Mouse (Mus musculus): ENCODE data around the gene Afmid. TPM values are rescaled to one million over a fixed set of nuclear protein-coding genes. Genes with fewer than 3 reads are reported as not detected.

Gene Afmid
- polyA plus RNA-seq (2015; fragmentation: Nextera tagmentation; extraction: Ambion mirVana) = 4.2 and 5.4 TPM in 2 replicates

GRCm38 (mm10) chr11:117825333-117826101, at the start of gene Afmid, which contains the start of gene Tk1:
Afmid (plus strand) TSS chr11:117825924.
Tk1 (minus strand) TSS chr11:117826092.

GRCm38 (mm10) chr11:117781993-117782704, 43.6 kb upstream of the Afmid start, which contains the start of the genes Tmc8 and Tmc6:
Tmc8 (plus strand) TSS chr11:117782076.
Tmc6 (minus strand) TSS chr11:117782198.

GRCm38 (mm10) chr11:117797511-117798159, 28.1 kb upstream of the Afmid start, which contains the start of gene 6030468B19Rik:
6030468B19Rik (plus strand) TSS chr11:117797660.

GRCm38 (mm10) chr11:117809407-117810311, 16.1 kb upstream of the Afmid start, which contains the start of the genes Gm20708 and Syngr2:
Gm20708 (plus strand) TSS chr11:117809668.
Syngr2 (plus strand) TSS chr11:117809668.

GRCm38 (mm10) chr11:117848985-117849671, 23.4 kb downstream of the Afmid start, which contains the start of gene Birc5:
Birc5 (plus strand) TSS chr11:117849251.

GRCm38 (mm10) chr11:117860601-117861000, 34.9 kb downstream of the Afmid start, which contains the start of gene Tmem235:
Tmem235 (plus strand) TSS chr11:117860752.

GRCm38 (mm10) chr11:117872861-117873608, 47.3 kb downstream of the Afmid start, which contains the start of gene Tha1:
Tha1 (minus strand) TSS chr11:117873481.

Other genes starting within 250 kb of the Afmid start
- gene Tnrc6c, start 171.6 kb upstream of the Afmid start, polyA plus RNA-seq (2015; fragmentation: Nextera tagmentation; extraction: Ambion mirVana) = 4.8 and 5.3 TPM in 2 replicates
- 4.9 and 6.1 TPM in 2 replicates for gene Tmc8, start 43.8 kb upstream of the Afmid start, polyA plus RNA-seq (2015; fragmentation: Nextera tagmentation; extraction: Ambion mirVana)
- gene Tmc6, start 43.7 kb upstream of the Afmid start, polyA plus RNA-seq (2015; fragmentation: Nextera tagmentation; extraction: Ambion mirVana) = 15.1 and 17.0 TPM in 2 replicates
- gene 6030468B19Rik, start 28.3 kb upstream of the Afmid start, polyA plus RNA-seq (2015; fragmentation: Nextera tagmentation; extraction: Ambion mirVana) = not detected in 2 replicates
- gene Gm20708, start 16.3 kb upstream of the Afmid start, polyA plus RNA-seq (2015; fragmentation: Nextera tagmentation; extraction: Ambion mirVana) = 0.31 and 0.46 TPM in 2 replicates
- 144 and 151 TPM in 2 replicates for gene Syngr2, start 16.3 kb upstream of the Afmid start, polyA plus RNA-seq (2015; fragmentation: Nextera tagmentation; extraction: Ambion mirVana)
- gene Tk1, start 168 bp downstream of the Afmid start, polyA plus RNA-seq (2015; fragmentation: Nextera tagmentation; extraction: Ambion mirVana) = 36.0 and 50.9 TPM in 2 replicates
- 47.6 and 67.0 TPM in 2 replicates for gene Birc5, start 23.3 kb downstream of the Afmid start, polyA plus RNA-seq (2015; fragmentation: Nextera tagmentation; extraction: Ambion mirVana)
- not detected in 2 replicates for gene Tmem235, start 34.8 kb downstream of the Afmid start, polyA plus RNA-seq (2015; fragmentation: Nextera tagmentation; extraction: Ambion mirVana)
- 3.6 and 5.0 TPM in 2 replicates for gene Tha1, start 47.6 kb downstream of the Afmid start, polyA plus RNA-seq (2015; fragmentation: Nextera tagmentation; extraction: Ambion mirVana)
- 19.0 and 19.5 TPM in 2 replicates for gene Socs3, start 144.1 kb downstream of the Afmid start, polyA plus RNA-seq (2015; fragmentation: Nextera tagmentation; extraction: Ambion mirVana)
- gene Pgs1, start 160.4 kb downstream of the Afmid start, polyA plus RNA-seq (2015; fragmentation: Nextera tagmentation; extraction: Ambion mirVana) = 22.7 and 23.4 TPM in 2 replicates

Measured in urinary bladder, postnatal 0 days (tissue).